Mouse (Mus musculus) limb, embryonic 12.5 days (tissue): Measurements from ENCODE around the gene Npc2. TPM values are rescaled to one million over a fixed set of nuclear protein-coding genes. Genes with fewer than 3 reads are reported as not detected.

Source experiments
- ATAC-seq: fragments of 200-750 bp; cut with Nextera tagmentation; 2 replicates; pipeline ENCODE4 v1.8.0; 2017; ENCODE audit warnings: low read depth, moderate TSS enrichment; ENCODE audit not compliant: insufficient number of reproducible peaks, insufficient read depth, low FRiP score, low TSS enrichment
- H3K27ac ChIP-seq: fragments of 300-500 bp; sonication (generic); 2 replicates; pipeline ENCODE4 v1.5.1; 2016; ENCODE audit warnings: mild to moderate bottlenecking, moderate library complexity
- H3K27me3 ChIP-seq: fragments of 300-500 bp; sonication (generic); 2 replicates; pipeline ENCODE4 v1.6.1; 2016; ENCODE audit warnings: mild to moderate bottlenecking, moderate library complexity
- H3K36me3 ChIP-seq: fragments of 300-500 bp; sonication (generic); 2 replicates; pipeline ENCODE4 v1.6.1; 2016; ENCODE audit warnings: mild to moderate bottlenecking, moderate library complexity
- H3K4me1 ChIP-seq: fragments of 300-500 bp; sonication (generic); replicated peaks from 2 replicates; pipeline ENCODE4 v1.6.1; 2016
- H3K4me2 ChIP-seq: fragments of 300-500 bp; sonication (generic); 2 replicates; pipeline ENCODE4 v1.6.1; 2016; ENCODE audit warnings: mild to moderate bottlenecking, moderate library complexity
- H3K4me3 ChIP-seq: fragments of 300-500 bp; sonication (generic); replicated peaks from 2 replicates; pipeline ENCODE4 v1.5.1; 2016; ENCODE audit warnings: mild to moderate bottlenecking
- H3K9ac ChIP-seq: fragments of 300-500 bp; sonication (generic); replicated peaks from 2 replicates; pipeline ENCODE4 v1.6.1; 2016; ENCODE audit warnings: mild to moderate bottlenecking, moderate library complexity
- H3K9me3 ChIP-seq: fragments of 300-500 bp; sonication (generic); 2 replicates; pipeline ENCODE4 v1.6.1; 2016; ENCODE audit warnings: mild to moderate bottlenecking, moderate library complexity
- WGBS: fragments of 180-500 bp; shearing (Covaris S2); methylation state at CpG from one replicate; pipeline ENCODE4 v1.1.7; 2016; 5-methylcytosine and 5-hydroxymethylcytosine counted together
- polyA plus RNA-seq: library from polyadenylated mRNA; unstranded; fragments of >200 nt; fragmentation: Nextera tagmentation; extraction: Ambion mirVana; gene quantifications from 2 replicates; pipeline ENCODE4 v1.2.1, GENCODE M21; 2016

The Npc2 gene
- polyA plus RNA-seq, result 67.1 and 67.4 TPM in 2 replicates

GRCm38 (mm10) chr12:84772726-84773441 lies at the start of gene Npc2, which contains the start of gene Isca2:
Gene Npc2, minus strand, starts transcription at chr12:84773152.
Gene Isca2, plus strand, starts transcription at chr12:84773251.
- Histone ChIP-seq H3K9ac (peak within 1 kb of the TSS; percentile 81), H3K27ac (peak within 1 kb of the TSS; percentile 96), H3K4me2 (peak within 1 kb of the TSS; percentile 78), H3K4me3 (peak within 1 kb of the TSS; percentile 71), H3K4me1 (peaks cover 30% of the 10 kb centered on the region), H3K9me3 (no peaks in the 10 kb centered on the region), H3K36me3 (peaks cover 34% of the 10 kb centered on the region; the same call in 1 of the 2 replicates), H3K27me3 (no peaks in the 10 kb centered on the region)
- peak; percentile 99 for ATAC-seq
- under 1% methylated on average over 50 of the region's 50 CpGs for WGBS

- Histone ChIP-seq H3K9me3 (no peaks in the 10 kb centered on the region), H3K4me2 (no peak overlapping the region), H3K36me3 (no peaks in the 10 kb centered on the region), H3K27ac (no peak overlapping the region), H3K27me3 (peaks cover 11% of the 10 kb centered on the region; the same call in 1 of the 2 replicates), H3K4me1 (no peaks in the 10 kb centered on the region), H3K9ac (no peak overlapping the region), H3K4me3 (no peak overlapping the region)
- peak; percentile 52; the same call in 1 of the 2 replicates for ATAC-seq
- WGBS, result 79% methylated on average over 13 of the region's 13 CpGs
Observed at GRCm38 (mm10) chr12:84819236-84820168, 46.5 kb upstream of the Npc2 start.

- H3K9ac ChIP-seq, result no peak overlapping the region
- 63% methylated on average over 4 of the region's 4 CpGs for WGBS
- H3K4me2 ChIP-seq, result no peak overlapping the region
- no peak overlapping the region for H3K4me3 ChIP-seq
- H3K4me1 ChIP-seq, result no peaks in the 10 kb centered on the region
- H3K27ac ChIP-seq, result no peak overlapping the region
- no peak for ATAC-seq
- H3K36me3 ChIP-seq, result no peaks in the 10 kb centered on the region
- peaks cover 11% of the 10 kb centered on the region; the same call in 1 of the 2 replicates for H3K27me3 ChIP-seq
- no peaks in the 10 kb centered on the region for H3K9me3 ChIP-seq
Observed at GRCm38 (mm10) chr12:84818496-84818895, 45.5 kb upstream of the Npc2 start.

- 64% methylated on average over 3 of the region's 3 CpGs for WGBS
- H3K27ac ChIP-seq, result no peak overlapping the region
- ATAC-seq, result no peak
Observed at GRCm38 (mm10) chr12:84814663-84815325, 41.8 kb upstream of the Npc2 start.

DNA sequence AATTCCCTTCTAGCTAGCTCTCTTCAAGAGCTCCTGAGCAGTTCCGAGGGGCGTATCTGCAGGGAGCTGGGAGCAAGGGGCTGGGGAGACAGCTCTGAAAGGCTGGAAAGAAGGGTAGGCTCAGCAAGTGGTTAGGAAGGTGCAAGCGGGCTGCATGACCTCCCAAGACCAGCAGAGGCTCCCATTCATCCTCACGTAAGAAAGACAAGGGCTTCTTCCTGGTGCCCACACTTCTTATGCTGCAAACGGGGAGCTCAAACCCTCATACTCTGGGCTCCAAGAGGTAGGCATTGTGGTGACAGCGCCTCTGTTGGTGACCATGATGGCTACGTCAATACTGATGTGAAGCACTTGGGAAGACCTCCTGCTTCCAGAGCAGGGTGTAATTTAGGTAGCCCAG lies 40.8 kb upstream of the Npc2 start:
- H3K36me3 ChIP-seq, result no peaks in the 10 kb centered on the region
- H3K27me3 ChIP-seq, result no peaks in the 10 kb centered on the region
- WGBS, result 44% methylated on average over 7 of the region's 7 CpGs
- no peak overlapping the region for H3K4me2 ChIP-seq
- H3K4me3 ChIP-seq, result no peak overlapping the region
- H3K4me1 ChIP-seq, result no peaks in the 10 kb centered on the region
- H3K9me3 ChIP-seq, result no peaks in the 10 kb centered on the region
- no peak for ATAC-seq
- no peak overlapping the region for H3K9ac ChIP-seq
- no peak overlapping the region for H3K27ac ChIP-seq

More at GRCm38 (mm10) chr12:84814663-84815325, 41.8 kb upstream of the Npc2 start:
- Histone ChIP-seq H3K27me3 (peaks cover 3% of the 10 kb centered on the region; the same call in 1 of the 2 replicates), H3K4me2 (no peak overlapping the region), H3K4me3 (no peak overlapping the region), H3K36me3 (no peaks in the 10 kb centered on the region), H3K4me1 (no peaks in the 10 kb centered on the region), H3K9me3 (no peaks in the 10 kb centered on the region), H3K9ac (no peak overlapping the region)

- Histone ChIP-seq H3K9me3 (no peaks in the 10 kb centered on the region), H3K4me2 (no peak overlapping the region), H3K4me1 (no peaks in the 10 kb centered on the region), H3K27me3 (no peaks in the 10 kb centered on the region), H3K27ac (no peak overlapping the region), H3K4me3 (no peak overlapping the region), H3K9ac (no peak overlapping the region), H3K36me3 (no peaks in the 10 kb centered on the region)
- 53% methylated on average over 3 of the region's 3 CpGs for WGBS
- ATAC-seq, result no peak
Observed at GRCm38 (mm10) chr12:84812004-84812403, 39.1 kb upstream of the Npc2 start.

- H3K27me3 ChIP-seq, result no peaks in the 10 kb centered on the region
- no peaks in the 10 kb centered on the region for H3K36me3 ChIP-seq
- H3K4me3 ChIP-seq, result no peak overlapping the region
- no peak for ATAC-seq
- H3K27ac ChIP-seq, result no peak overlapping the region
- no peaks in the 10 kb centered on the region for H3K9me3 ChIP-seq
- WGBS, result 57% methylated on average over 4 of the region's 4 CpGs
- H3K4me2 ChIP-seq, result no peak overlapping the region
- no peak overlapping the region for H3K9ac ChIP-seq
- H3K4me1 ChIP-seq, result peaks cover 5% of the 10 kb centered on the region; the same call in 1 of the 2 replicates
Observed at GRCm38 (mm10) chr12:84811510-84811909, 38.6 kb upstream of the Npc2 start.

DNA sequence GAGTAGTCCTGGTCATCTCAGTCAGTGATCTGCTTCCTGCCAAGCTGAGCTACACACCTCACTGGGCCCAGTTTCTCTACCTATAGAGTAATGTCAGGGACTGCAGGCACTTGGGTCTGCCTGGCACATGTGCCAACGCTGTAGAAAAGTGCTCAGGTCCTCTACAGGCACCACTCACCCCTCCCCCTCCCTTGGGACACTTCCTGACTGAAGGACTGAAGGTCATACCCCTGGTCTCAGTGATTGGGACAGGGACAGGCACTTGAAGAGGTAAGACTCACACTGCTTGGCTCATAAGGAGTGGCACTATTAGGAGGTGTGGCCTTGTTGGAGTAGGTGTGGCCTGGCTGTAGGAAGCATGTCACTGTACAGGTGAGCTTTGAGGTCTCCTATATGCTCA lies 37.9 kb upstream of the Npc2 start:
- Histone ChIP-seq H3K27me3 (no peaks in the 10 kb centered on the region), H3K4me1 (peaks cover 12% of the 10 kb centered on the region), H3K9me3 (no peaks in the 10 kb centered on the region), H3K27ac (no peak overlapping the region), H3K4me3 (no peak overlapping the region), H3K9ac (no peak overlapping the region), H3K4me2 (no peak overlapping the region), H3K36me3 (no peaks in the 10 kb centered on the region)
- WGBS, result 78% methylated on average over 1 of the region's 1 CpGs
- no peak for ATAC-seq

GRCm38 (mm10) chr12:84809033-84809432 lies 36.1 kb upstream of the Npc2 start:
- H3K9me3 ChIP-seq, result no peaks in the 10 kb centered on the region
- 78% methylated on average over 6 of the region's 6 CpGs for WGBS

DNA sequence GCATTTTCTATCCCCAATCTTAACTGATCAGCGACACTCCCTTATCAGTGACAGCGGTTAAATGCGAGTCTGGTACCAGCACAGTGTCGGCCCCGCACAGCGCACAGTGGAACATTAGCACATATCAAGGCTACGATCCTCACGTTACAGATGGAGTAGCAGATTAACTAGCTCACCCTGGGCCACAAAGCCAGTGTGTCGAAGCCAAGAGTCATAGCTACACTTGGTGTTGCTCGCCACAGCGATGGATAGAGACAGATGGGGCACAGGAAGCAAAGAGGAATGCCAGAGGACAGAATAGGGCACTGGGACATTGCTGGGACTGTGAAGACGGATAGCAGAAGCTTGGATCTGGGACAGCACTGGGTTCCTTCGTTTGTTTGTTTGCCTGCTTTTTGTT lies 34.4 kb upstream of the Npc2 start:
- Histone ChIP-seq H3K4me3 (no peak overlapping the region), H3K9me3 (no peaks in the 10 kb centered on the region), H3K36me3 (no peaks in the 10 kb centered on the region), H3K27ac (no peak overlapping the region), H3K9ac (no peak overlapping the region), H3K4me2 (no peak overlapping the region), H3K4me1 (peaks cover 21% of the 10 kb centered on the region), H3K27me3 (no peaks in the 10 kb centered on the region)
- WGBS, result 82% methylated on average over 13 of the region's 13 CpGs
- ATAC-seq, result no peak

More at GRCm38 (mm10) chr12:84809033-84809432, 36.1 kb upstream of the Npc2 start:
- no peak overlapping the region for H3K9ac ChIP-seq
- no peak overlapping the region for H3K4me2 ChIP-seq
- no peak overlapping the region for H3K4me3 ChIP-seq
- no peak overlapping the region for H3K27ac ChIP-seq
- H3K4me1 ChIP-seq, result peaks cover 21% of the 10 kb centered on the region
- no peak for ATAC-seq
- no peaks in the 10 kb centered on the region for H3K27me3 ChIP-seq
- H3K36me3 ChIP-seq, result no peaks in the 10 kb centered on the region

- H3K4me1 ChIP-seq, result peaks cover 21% of the 10 kb centered on the region
- H3K9me3 ChIP-seq, result no peaks in the 10 kb centered on the region
- H3K27ac ChIP-seq, result no peak overlapping the region
- H3K9ac ChIP-seq, result no peak overlapping the region
- no peak for ATAC-seq
- H3K4me2 ChIP-seq, result no peak overlapping the region
- no peak overlapping the region for H3K4me3 ChIP-seq
- no peaks in the 10 kb centered on the region for H3K36me3 ChIP-seq
- 52% methylated on average over 5 of the region's 5 CpGs for WGBS
- no peaks in the 10 kb centered on the region for H3K27me3 ChIP-seq
Observed at GRCm38 (mm10) chr12:84806726-84807125, 33.8 kb upstream of the Npc2 start.
